Mouse (Mus musculus): ENCODE measurements around the gene Enthd1.

Gene Enthd1

GRCm38 (mm10) chr15:80483041-80483705 is 81.8 kb downstream of the Enthd1 start:
- no peak for TF ChIP-seq GATA4 (IDR thresholded peaks at IDR 0.05; ENCODE audit: insufficient replicate concordance, low read length)

- no peak for TF ChIP-seq GATA4 (IDR thresholded peaks at IDR 0.05; ENCODE audit: insufficient replicate concordance, low read length)
Observed at GRCm38 (mm10) chr15:80482348-80482747, 82.6 kb downstream of the Enthd1 start.

GRCm38 (mm10) chr15:80474429-80475002 is 90.4 kb downstream of the Enthd1 start:
- TF ChIP-seq GATA4 (IDR thresholded peaks at IDR 0.05; ENCODE audit: insufficient replicate concordance, low read length): no peak

GRCm38 (mm10) chr15:80467876-80468275 is 97.1 kb downstream of the Enthd1 start:
- TF ChIP-seq GATA4 (IDR thresholded peaks at IDR 0.05; ENCODE audit: insufficient replicate concordance, low read length): no peak

DNA sequence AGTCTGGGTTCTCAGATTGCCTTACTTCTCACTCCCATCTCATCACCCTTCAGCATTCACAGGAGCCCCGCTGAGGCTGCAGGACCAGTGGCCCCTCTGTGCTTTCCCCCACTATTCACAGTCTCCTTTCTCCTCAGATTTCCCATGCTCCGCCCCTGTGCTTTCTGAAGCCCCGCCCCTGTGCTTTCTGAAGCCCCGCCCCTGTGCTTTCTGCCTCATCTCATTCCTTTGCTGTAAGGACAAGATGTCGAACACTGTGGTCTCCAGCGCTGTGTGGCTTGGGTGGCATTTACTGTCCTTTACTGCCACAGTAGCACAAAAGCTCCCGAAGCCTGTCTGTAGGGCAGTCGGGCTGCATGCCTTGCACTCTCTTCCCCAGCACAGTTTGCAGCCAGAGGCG is 102.8 kb downstream of the Enthd1 start:
- no peak for TF ChIP-seq GATA4 (IDR thresholded peaks at IDR 0.05; ENCODE audit: insufficient replicate concordance, low read length)

DNA sequence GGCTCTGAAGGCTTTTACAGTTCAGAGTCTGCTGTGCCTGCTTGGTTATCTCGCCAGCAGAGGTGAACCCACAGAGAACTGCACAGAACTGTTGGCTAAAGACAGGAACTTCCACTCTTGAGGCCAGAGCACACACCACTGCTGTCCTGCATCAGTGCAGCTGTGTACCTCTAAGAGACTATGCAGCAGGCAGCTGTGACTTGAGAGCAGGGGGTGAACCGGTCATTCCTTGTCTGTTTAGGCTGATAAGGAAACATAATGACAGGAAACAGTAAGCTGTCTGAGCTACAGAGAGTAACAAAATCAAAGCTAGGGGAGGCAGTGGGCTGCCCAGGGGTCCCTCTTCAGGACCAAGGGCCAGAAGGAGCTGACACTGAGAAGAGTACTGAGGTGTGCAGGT is 103.5 kb downstream of the Enthd1 start:
- TF ChIP-seq GATA4 (IDR thresholded peaks at IDR 0.05; ENCODE audit: insufficient replicate concordance, low read length): no peak

- no peak for TF ChIP-seq GATA4 (IDR thresholded peaks at IDR 0.05; ENCODE audit: insufficient replicate concordance, low read length)
Observed at GRCm38 (mm10) chr15:80460011-80460410, 104.9 kb downstream of the Enthd1 start.

DNA sequence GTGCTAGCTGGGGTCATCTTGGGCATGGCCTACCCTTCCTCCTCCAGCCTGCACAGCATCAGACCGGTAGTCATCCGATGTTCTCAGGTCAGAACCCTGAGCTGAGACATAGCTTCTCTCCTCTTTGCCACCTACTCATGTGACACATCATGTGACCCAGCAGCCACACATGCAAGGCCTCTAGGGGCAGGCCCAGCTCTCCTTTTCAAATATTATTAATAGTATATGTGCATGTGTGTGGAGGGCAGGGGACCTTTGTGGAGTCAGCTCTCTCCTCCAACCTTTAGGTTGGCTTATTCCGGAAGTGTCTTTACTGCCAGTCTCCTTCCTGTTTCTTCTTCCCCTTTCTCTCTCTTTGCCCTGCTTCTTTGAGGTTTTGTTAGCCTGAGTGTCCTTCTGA is 107.0 kb downstream of the Enthd1 start:
- no peak for TF ChIP-seq GATA4 (IDR thresholded peaks at IDR 0.05; ENCODE audit: insufficient replicate concordance, low read length)

DNA sequence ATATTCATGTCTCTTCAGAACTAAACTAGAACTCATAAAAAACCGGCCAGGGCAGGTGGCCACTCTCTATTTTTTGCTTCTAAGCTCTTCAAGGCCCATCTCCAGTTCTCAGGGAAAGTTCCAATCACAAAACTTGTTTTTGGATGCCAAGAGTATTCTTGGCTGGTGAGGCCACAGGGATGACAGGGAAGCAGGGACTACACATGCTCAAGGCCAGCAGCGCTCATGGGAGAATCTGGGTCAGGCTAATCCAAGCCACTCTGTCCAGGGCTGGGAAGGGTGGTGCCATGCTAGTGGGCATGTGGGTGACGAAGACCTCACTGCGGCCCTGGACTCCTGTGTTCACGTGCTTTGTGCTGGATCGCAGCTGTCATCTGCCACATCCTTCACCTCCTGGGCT is 110.5 kb downstream of the Enthd1 start:
- no peak for TF ChIP-seq GATA4 (IDR thresholded peaks at IDR 0.05; ENCODE audit: insufficient replicate concordance, low read length)

- TF ChIP-seq GATA4 (IDR thresholded peaks at IDR 0.05; ENCODE audit: insufficient replicate concordance, low read length): no peak
Observed at GRCm38 (mm10) chr15:80452425-80452824, 112.5 kb downstream of the Enthd1 start.

DNA sequence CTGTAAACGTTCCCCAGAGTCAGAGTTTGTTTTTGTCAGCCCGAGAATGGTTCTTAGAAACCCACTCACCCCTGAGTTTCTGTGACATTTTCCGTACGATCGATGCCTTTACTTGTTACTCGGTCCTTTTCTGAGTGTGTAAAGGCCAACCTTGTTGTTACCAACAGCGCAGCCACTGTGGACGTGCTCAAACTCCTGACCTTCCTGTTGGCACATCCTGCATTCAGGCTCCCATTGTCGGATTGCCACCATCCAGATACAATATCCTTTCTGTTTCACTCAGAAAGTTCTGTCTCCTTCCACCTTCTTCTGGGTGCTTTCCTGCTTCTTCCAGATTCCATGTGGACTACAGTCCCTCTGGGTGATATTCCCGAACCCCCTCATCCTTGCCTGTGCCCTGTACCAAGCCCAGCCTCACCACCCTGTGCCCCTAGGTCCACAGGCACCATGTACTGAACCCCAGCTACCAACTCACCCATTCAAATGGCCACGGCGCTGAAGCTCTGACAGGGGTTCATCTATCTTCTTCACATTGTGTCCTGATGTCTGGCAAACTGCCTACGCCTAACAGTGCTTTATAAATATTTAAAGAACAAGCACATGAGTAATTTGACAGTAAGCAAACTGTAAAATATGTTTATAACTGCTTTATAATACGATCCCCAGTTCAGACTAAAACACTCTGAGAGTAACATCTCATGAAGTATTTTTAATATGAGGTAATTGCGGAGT is 118.8 kb downstream of the Enthd1 start:
- no peak for TF ChIP-seq GATA4 (IDR thresholded peaks at IDR 0.05; ENCODE audit: insufficient replicate concordance, low read length)

GRCm38 (mm10) chr15:80440195-80440594 is 124.8 kb downstream of the Enthd1 start:
- TF ChIP-seq GATA4 (IDR thresholded peaks at IDR 0.05; ENCODE audit: insufficient replicate concordance, low read length): no peak

GRCm38 (mm10) chr15:80438423-80438822 is 126.5 kb downstream of the Enthd1 start:
- no peak for TF ChIP-seq GATA4 (IDR thresholded peaks at IDR 0.05; ENCODE audit: insufficient replicate concordance, low read length)

DNA sequence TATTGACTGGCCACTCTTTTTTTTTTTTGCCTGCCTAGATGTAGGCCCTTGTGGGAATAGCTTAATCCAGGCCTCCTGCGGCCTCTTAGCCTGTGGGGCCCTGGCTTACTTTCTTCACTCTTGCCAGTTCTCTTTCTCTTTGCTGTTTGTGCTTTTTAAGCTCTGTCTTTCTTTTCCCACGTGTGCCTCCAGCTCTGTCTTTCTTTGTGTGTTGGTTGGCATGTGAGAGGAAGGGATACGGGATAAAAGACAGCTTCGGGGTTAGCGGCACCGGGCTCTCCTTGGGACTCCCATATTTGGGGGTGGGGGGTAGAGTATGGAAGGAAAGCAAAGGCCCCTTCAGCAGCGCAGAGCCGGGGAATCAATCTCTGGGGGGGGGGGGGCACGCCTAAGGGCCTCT is 127.0 kb downstream of the Enthd1 start:
- TF ChIP-seq GATA4 (IDR thresholded peaks at IDR 0.05; ENCODE audit: insufficient replicate concordance, low read length): no peak

- no peak for TF ChIP-seq GATA4 (IDR thresholded peaks at IDR 0.05; ENCODE audit: insufficient replicate concordance, low read length)
Observed at GRCm38 (mm10) chr15:80436961-80437360, 128.0 kb downstream of the Enthd1 start.

DNA sequence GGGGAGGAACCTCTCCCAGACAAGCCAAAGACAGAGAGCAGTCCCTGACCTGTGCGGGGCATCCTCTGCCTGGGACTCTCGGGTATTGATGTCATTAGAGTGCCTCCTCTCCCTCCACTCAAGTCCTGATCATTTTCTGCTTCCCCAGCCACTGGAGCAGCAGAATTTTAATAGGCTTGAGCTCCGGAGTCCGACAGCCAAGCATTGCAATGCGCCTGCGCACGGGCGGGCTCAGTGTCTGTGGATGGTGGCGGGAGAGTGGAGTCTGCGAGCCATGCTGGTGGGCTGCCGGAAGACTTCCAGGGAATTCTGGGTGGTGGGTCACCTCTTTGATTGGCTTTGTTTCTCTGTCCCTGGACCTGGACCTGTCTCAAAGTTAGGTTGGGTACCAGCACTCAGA is 134.6 kb downstream of the Enthd1 start:
- TF ChIP-seq GATA4 (IDR thresholded peaks at IDR 0.05; ENCODE audit: insufficient replicate concordance, low read length): no peak
